Mouse (Mus musculus) left cerebral cortex, postnatal 4 days (tissue): ENCODE measurements at regions not wholly inside any gene's neighbourhood (a gene's known extent, or its start where the extent isn't known, plus 50 kb on each side); places are given as distances from the start of the nearest gene placed in this dataset.

Experiments
- DNase-seq: peaks from one replicate; pipeline ENCODE4 v3.0.0-alpha.2; 2022
- intact Hi-C: fragments of 180-260 bp; cut with DNase I; formaldehyde crosslinking; loops from one replicate; pipeline ENCODE4 v1.15.1; 2025

DNA sequence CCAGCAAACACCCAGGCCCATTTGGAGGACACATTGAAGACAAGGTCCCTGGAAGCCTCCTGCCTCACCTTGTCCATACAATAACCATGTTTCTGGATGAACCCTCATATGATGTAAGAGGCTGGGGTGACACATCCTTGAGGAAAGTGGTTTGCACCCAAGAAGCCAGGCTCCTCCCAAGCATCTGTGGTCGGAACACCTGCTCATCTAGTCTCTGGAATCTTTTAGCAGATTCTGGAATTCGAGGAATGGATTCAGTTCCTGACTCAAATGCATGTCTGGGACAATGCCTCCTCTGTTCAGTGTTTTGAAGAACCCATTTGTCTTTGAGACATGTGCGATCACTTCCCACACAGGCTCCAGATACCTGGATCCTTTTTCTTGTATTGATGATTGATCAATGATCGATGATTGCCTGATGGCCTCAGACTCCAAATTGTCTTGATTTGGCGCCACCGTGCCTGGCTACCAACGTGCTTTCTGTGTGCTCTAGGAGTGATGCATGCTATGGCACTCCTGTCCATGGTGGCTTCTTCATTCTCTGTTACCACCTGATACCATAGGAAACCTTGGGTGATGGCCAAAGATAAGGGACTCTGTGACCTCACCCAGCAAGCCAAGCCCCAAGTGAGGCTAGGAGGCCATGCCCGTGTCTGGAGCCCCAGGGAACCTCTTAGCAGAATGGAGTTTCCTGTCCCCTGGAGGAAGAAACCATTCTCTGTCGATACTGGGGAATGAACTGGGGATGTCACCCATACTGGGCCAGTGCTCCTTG lies 126.7 kb downstream of the Mn1 start:
- intact Hi-C loops = no loop called here
- no peak for DNase-seq

- DNase-seq = no peak
- intact Hi-C loops = no loop called here
These were observed 136.6 kb downstream of the Mn1 start for GRCm38 (mm10) chr5:111553471-111554382.

DNA sequence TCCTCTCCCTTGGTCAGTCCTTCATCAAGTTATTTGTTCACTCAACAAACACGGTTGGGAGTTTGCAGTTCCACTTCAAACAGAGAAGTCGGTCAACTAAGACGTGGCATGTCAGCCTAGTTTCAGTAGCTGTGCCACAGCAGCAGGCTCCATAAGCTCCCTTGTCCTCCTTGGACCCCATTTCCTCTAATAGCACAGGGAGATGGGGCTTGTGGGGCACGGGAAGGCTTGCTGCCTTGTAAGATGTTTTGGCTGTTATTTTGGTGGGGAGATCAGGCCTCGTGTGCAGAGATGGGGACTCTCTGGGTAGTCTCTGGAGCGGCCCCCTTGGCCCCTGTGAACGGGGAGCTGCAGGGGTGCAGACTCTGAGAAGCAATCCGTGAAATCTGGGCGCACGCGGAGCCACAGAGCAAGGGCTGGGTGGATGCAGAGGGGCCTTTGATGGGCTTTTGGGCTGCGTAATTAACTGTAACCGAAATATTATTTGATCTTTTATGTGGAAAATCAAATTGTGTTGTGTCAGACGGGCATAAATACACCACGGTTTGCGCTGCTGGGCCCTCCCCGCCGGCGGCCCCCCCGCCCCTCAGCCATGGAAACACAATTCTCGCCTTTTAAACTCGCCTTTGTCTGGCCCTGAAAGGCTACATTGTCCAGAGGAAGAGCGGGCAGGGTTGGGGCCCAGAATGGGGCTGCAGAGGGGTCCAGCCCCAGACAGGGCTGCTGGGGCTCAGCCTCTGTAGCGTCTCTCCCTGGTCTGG lies 137.6 kb downstream of the Mn1 start:
- peak; percentile 63 for DNase-seq
- intact Hi-C loops = no loop called here

DNA sequence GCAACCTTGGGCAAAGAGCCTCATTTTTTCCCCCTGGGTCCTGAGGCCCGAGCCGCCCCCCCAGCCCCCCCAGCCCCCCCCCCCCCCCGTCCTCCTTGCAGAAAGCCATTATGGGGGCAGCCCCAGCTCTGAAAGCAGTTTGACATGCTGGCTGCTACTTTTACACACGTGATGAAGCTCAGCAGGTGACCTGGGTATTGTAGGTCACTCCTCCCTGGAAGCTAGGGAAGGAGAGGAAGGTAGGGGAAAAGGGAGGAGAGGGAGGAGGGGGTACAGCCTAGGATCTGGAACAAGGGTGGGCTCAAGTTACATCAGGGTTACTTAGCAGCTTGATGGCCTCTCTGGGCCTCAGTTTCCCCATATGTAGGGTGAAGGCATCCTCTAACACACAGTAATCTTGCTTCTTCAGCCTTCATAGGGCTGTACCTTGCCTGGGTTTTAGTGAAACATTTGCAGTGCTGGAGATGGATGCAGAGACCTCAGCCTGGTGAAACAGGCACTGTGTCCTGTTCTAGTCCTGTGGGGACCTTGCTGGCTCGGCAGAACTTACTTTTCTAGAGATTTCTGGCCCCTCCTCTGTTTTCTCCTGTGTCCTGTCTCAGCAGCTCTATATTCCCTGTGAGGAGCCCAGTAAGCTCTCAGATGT lies 138.3 kb downstream of the Mn1 start:
- intact Hi-C loops = no loop called here
- no peak for DNase-seq

- no peak for DNase-seq
- intact Hi-C loops = no loop called here
These were observed 138.8 kb downstream of the Mn1 start for GRCm38 (mm10) chr5:111555981-111556380.

DNA sequence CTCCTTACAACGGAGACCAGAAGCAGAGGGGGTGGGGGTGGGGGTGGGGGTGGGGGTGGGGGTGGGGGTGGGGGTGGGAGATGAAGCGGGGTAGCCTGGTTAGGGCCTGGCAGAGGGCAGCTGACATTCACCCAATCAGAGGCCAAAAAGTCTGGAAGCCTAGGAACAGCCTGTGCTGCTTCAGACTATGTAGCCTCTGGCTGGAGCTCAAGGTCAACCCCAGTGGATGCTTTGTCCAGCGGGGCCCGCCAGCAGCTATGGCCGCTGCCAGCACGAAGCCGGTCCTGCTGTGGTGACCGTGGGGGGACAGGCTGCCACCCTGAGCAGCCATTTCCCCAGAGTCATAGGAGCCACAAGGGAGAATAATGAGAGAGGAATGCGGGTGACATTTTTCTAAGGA lies 143.3 kb downstream of the Mn1 start:
- intact Hi-C loops = no loop called here
- DNase-seq = no peak

DNA sequence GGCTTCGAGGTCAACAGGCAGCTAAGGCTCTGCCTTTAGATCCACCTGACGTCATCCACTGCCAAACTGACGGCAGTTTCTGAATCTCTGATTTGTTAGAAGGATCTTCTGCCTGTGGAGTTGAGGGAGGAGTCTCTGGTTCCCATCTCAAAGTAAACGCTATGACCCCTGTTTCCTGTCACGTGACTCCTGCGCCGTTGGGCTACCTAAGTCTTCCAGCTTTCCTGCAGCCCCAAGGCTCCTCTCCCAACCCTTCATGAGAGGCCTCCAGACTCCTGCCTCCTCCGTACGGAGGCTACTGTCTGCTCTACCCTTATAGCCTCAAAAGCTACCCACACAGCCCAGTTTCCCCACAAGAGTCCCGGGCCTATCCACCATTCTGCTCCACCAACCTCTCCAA lies 144.1 kb downstream of the Mn1 start:
- DNase-seq = no peak
- intact Hi-C loops = no loop called here

DNA sequence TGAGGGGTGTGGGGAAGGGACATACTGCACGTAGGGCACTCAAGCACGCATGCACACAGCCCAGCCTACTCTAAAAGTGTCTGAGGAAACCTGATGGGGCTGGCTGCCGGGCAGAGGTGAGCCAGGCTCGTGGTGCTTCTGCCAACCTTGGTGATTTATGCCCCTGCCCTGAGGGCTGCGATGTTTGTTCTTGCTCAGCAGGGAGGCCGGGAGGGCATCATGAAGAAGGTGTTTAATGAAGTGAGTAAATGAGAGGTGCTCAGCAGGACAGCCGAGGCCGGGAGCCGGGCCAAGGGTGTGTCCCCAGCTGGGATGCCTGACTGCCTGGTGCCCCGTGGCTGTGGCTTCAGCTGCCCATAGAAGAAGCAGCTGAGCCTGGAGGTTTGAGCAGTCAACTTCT lies 153.7 kb downstream of the Mn1 start:
- DNase-seq = peak; percentile 65
- intact Hi-C loops = loop anchor here (5.0 to 10.0 kb wide), 2 partner anchors 144 to 374 kb away; no protein-coding TSS in a partner anchor

- no peak for DNase-seq
- intact Hi-C loops = loop anchor here (5.0 to 10.0 kb wide), 2 partner anchors 146 to 371 kb away; no protein-coding TSS in a partner anchor
These were observed 156.2 kb downstream of the Mn1 start for GRCm38 (mm10) chr5:111573265-111573873.

DNA sequence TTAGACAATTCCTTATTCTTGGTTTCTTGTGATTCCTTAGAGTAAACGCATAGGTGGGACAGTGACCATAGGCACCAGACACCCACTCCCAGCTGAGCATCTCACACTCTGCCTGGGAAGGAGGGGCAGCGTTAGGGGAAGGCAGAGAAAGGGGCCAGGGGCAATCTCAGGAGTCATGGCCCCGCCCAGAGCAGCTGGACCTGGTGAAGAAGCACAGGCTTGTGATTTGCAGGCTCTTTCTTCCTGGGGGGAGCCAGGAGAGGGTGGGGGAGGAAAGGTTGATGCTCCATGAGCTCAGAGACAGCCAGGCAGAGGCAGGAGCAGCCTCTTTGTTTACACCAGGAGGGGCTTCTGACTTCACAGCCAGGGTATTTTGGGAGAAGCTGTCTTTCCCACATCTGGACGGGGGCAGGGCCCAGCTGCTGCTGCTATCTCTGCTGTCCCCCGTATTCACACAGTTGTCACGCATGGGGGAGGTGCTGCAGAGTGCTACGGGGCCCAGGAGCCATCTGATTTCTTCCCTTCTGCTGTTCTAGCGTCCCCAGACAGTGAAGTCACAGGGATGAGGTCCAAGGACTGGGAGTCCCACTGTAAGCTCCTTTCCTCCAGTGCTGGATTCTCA lies 157.2 kb downstream of the Mn1 start:
- intact Hi-C loops = loop anchor here (5.0 to 10.0 kb wide), 2 partner anchors 147 to 370 kb away; no protein-coding TSS in a partner anchor
- no peak for DNase-seq

DNA sequence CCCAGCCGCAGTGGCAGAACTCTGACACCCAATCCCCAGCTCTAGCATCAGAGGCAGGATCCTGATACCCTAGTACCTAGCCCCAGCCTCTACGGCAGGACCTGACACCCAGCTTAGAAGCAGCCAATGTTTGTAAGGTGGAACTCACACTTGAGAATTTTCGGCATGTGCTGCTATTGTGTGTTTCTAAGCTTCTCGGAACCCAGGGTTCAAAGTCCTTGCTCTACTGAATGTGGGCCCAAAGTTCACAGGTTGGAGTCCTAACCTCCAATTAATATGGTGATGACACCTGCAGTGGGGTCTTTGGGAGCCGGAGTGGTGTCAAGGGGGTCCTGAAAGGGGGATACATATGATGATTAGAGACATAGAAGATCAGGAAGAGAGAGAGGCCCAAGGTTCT lies 158.2 kb downstream of the Mn1 start:
- DNase-seq = no peak
- intact Hi-C loops = loop anchor here (10.0 kb wide), 1 partner anchor 369 kb away; no protein-coding TSS in a partner anchor

DNA sequence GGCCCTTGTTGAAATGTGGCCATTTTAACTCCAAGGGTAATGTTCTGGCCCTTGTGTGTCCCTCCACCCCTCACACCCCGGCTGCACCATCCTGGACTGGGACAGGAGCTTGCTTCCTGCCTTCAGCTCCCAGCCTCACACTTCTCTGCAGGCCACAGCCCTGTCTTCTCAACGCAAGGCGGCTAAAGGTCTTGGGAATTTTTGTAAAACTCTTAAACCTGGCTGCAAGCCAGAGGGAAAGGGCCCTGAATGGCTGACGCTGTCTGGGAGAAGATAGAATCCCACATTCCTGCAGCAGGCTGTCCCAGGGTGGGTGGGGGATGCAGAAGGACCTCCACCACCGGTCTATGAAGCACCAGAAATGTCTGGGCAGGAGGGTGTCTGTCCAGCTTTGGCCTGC lies 156.3 kb upstream of the Gm26897 start:
- intact Hi-C loops = loop anchor here (10.0 kb wide), 1 partner anchor 367 kb away; no protein-coding TSS in a partner anchor
- no peak for DNase-seq

DNA sequence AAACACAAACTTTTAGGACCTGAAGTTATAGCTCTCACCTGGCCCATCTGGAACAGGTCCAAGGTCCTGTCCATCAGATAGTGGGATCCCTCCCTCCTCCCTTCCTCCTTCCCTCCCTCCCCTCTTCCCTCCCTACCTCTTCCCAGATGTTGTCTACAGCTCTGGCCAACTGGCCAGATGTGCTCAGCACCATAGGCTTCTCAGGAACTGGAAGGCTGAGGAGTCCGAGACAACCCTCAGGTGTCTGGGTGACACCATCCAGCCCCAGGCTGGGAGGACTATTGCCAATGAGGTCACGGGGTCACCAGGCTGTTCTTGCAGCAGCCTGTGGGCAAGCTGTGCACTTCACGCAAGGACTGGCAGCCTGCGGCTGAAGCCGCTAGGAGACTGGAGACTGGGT lies 155.6 kb upstream of the Gm26897 start:
- intact Hi-C loops = loop anchor here (10.0 kb wide), 1 partner anchor 367 kb away; no protein-coding TSS in a partner anchor
- no peak for DNase-seq

DNA sequence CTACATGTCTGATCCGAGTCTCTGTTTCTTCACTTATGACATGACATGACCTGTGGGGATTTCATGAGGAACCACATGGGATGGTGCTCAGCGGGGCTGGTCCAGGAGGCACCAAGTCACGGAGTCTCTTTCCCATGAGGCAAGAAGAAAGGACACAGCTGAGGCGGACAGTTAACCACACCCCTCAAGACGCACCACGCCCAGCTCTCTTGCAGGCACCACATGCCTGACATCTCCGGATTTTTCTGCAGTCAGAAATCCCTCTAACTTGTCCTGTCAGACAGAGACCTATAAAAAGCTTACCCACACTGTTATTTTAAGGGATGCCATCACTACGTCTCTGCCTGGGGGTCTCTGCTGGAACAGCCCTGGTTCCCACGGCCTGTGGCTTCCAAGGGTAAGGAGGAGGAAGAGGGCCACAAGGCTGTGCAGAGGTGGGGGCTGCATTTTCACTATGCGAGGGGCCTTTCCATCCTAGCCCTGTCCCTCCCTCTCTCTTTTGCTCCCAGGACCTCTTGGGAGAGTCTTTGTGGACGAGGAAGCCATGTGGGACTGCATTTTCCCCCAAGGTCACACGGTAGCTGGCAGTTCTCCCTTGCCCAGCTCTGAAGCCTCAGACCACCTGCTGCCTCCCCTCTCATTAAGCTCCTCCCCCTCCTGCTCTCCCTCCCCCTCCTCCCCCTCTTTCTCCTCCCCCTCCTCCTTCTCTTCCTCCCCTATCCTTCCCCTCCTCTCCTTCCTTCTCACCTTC lies 154.6 kb upstream of the Gm26897 start:
- DNase-seq = no peak
- intact Hi-C loops = loop anchor here (10.0 kb wide), 1 partner anchor 366 kb away; no protein-coding TSS in a partner anchor

- peak; percentile 60 for DNase-seq
- intact Hi-C loops = loop anchor here (10.0 kb wide), 2 partner anchors 164 to 574 kb away; no protein-coding TSS in a partner anchor
These were observed 152.6 kb upstream of the Gm26897 start for GRCm38 (mm10) chr5:111580870-111581771.

- no peak for DNase-seq
- intact Hi-C loops = loop anchor here (10.0 kb wide), 2 partner anchors 163 to 573 kb away; no protein-coding TSS in a partner anchor
These were observed 151.7 kb upstream of the Gm26897 start for GRCm38 (mm10) chr5:111582004-111582403.

DNA sequence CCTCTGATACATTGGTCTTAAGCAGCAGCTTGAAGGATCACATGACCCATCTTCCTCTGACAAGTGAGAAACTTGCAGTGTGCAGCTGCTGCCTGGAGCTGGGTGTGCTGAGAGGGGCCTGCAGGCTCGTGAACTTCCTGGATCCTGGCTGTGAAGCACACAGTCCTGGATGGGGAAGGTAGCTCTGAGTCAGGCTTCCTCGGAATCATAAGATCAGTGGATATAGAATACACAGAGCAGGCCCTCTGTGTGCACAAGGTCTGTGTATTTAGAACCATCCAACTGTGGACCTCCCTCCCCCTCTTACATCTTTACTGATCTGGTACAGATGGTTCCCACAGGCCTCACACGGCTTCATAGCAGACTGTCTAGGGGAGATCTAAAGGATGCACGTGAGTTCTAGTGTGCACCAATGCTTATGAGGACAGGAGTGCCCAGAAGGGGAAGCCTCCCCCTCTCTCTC lies 143.1 kb upstream of the Gm26897 start:
- no peak for DNase-seq
- intact Hi-C loops = no loop called here
